16 mouse cellular contexts compared by ENCODE assay signal in the genomic region with DNA sequence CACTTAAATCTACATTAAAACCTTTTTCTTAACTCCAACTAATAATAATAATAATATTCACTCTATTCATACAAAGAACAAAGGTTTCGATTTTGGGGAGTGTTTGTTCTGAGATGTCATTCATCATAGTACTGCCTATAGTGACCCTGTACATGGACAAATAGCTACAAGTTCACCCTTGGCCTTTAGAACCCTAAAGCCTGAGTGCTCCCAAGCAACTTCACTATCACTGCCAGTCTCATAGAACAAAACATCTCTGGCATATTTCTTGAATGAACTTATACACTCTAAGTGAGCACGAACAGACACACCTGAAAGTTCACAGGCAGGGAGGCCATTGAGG. TPM values are rescaled to one million over a fixed set of nuclear protein-coding genes. Genes with fewer than 3 reads are reported as not detected.
"Had no signal": no experiment of that assay in that cellular context is flagged by ENCODE, and none has a peak within 500 bp of the region (broad histone marks: within the 10 kb centered on the region; RNA-seq: fewer than 3 reads in every experiment).

No protein-coding gene starts in this region.

- H3K4me2 ChIP-seq: limb, embryonic 13.5 days; lung, embryonic 15.5 days; midbrain, embryonic 11.5 days had no signal

- H3K4me3 ChIP-seq: left cerebral cortex, adult 2 months; limb, embryonic 10.5 days; limb, embryonic 13.5 days; lung, embryonic 15.5 days had no signal

- DNase-seq: layer of hippocampus, postnatal 36 days; lung, postnatal 10 days; midbrain, embryonic 14.5 days; thymus, adult 18-20 months; thymus, postnatal 36 days had no signal

- H3K27ac ChIP-seq: hindbrain, postnatal 0 days; kidney, postnatal 0 days; left cerebral cortex, adult 2 months; limb, embryonic 10.5 days; limb, embryonic 13.5 days; lung, embryonic 15.5 days had no signal

- H3K4me1 ChIP-seq: limb, embryonic 10.5 days; limb, embryonic 13.5 days; lung, embryonic 15.5 days had no signal

- ATAC-seq: hindbrain, postnatal 0 days; inflammation-experienced regulatory T-cells, adult 6 months had no signal

- H3K27me3 ChIP-seq: limb, embryonic 13.5 days; lung, embryonic 15.5 days had no signal

- H3K9me3 ChIP-seq: limb, embryonic 10.5 days; limb, embryonic 13.5 days; lung, embryonic 15.5 days had no signal

- H3K9ac ChIP-seq: limb, embryonic 13.5 days; lung, embryonic 15.5 days had no signal

RNA-seq across cellular contexts. Expression of a gene that starts 14.6 kb away (rescaled TPM):
- total RNA-seq: megakaryocyte-erythroid progenitor cell, adult 5-6 weeks had no signal
- polyA plus RNA-seq: small intestine, adult 2 months; testis, adult 2 months had no signal
